Mouse (Mus musculus) cerebellum, postnatal 25 days (tissue): ENCODE results near the gene Oxsr1.
A peak's percentile ranks its signal among the peaks of the same experiment; 100 is the strongest.

Experiments used
- DNase-seq, 2 experiments: peaks; one replicate each; pipeline ENCODE4 v3.0.0; 2021; ENCODE audit warnings: mixed read lengths in 2 of 2

Oxsr1 gene

GRCm38 (mm10) chr9:119214601-119215000, 107.6 kb downstream of the Oxsr1 start:
- no peak for DNase-seq

DNA sequence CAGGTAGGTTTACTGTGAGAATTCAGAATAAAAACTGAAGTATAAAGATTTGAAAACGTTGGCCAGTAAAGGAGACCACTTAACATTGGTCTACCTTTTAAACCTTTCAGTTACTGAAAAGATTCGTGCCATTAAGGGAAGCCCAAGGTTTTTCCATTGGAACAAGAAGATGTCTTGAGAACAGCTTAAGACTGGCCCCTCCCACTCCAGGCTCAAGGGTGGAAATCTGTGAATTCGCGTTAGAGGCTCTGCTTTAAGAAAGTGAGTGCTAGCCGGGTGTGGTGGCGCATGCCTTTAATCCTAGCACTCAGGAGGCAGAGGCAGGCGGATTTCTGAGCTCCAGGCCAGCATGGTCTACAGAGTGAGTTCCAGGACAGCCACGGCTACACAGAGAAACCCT, 109.2 kb downstream of the Oxsr1 start:
- DNase-seq, result no peak

DNA sequence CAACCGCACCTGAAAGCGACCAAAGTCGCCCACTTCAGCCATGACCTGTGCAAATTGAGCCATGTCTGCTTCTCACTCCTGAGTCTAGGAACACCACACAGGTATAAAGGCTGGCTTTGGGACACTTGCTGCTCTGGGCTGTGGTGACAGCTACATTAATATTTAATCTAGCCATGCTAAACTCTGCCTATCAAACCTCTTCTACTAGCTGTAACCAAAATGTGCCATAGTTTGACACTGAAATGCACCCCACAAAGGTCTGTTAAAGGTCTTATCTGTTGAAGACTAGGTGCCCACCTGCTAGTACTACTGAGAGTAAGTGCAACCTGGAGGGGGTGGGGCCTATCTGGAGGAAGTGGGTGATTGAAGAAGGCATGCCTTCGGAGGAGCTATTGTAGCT, 113.2 kb downstream of the Oxsr1 start, which contains the start of gene Slc22a13:
TSS of gene Slc22a13 (minus strand) at position 101 of the 400 bp plus-strand sequence.
- no peak for DNase-seq

DNA sequence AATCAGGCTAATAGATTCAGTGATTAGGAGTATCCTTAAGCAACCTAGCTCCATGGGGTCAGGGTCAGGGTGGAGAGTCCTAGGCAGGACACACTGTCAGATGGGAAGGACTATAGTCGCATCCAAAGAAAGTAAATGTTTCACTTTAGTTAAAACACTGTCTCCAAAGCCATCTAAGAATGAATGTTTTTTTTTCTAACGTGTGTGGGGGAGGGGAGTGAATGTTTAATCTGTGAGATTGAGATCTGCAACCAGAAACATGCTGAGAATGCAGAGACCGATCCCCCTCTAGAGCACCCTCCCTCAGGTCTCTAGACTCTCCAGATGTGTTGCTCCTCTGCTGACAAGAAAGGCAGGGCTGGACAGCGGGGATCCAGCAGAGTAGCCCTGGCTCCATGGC, 115.1 kb downstream of the Oxsr1 start:
- DNase-seq, result no peak

- no peak for DNase-seq
Observed at GRCm38 (mm10) chr9:119206666-119207065, 115.6 kb downstream of the Oxsr1 start.

DNA sequence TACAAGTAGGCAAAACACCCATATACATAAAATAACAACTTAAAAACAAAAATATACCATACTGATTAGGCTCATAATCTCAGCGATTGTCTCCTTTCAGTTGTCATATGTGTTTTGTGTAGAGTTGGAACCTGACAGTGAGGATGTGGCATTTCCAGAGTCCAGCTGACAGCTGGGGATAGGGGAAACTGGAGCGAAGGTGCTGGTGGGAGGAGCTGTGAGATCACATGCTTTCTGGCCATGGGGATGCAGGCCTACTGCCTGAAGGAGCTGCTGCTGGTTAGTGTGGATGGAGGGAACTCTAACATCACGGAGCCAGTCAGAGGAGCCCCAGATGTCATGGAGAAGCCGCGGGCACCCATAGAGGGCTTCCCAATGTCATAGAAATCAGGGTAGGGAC, 116.5 kb downstream of the Oxsr1 start:
- DNase-seq, result no peak

GRCm38 (mm10) chr9:119203617-119204016, 118.6 kb downstream of the Oxsr1 start:
- no peak for DNase-seq

DNA sequence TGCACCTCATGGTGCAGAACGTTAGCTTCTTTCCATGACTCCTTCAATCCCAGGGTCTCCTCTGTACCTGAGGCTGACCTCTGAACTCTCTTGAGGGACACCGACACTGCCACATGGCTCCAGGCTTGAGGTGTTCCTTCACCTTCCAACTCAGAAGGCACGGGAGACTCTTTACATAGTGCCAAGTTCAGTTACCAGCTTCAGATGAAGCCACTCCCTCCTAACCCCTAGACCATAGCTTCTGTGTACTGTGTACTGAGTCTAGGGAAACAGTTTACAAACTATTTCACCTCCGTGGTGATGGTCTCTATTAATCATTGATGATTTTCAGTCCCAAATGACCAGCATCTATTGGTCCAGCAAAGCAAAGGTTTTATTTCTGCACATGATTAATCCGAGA, 120.6 kb downstream of the Oxsr1 start:
- no peak for DNase-seq

DNA sequence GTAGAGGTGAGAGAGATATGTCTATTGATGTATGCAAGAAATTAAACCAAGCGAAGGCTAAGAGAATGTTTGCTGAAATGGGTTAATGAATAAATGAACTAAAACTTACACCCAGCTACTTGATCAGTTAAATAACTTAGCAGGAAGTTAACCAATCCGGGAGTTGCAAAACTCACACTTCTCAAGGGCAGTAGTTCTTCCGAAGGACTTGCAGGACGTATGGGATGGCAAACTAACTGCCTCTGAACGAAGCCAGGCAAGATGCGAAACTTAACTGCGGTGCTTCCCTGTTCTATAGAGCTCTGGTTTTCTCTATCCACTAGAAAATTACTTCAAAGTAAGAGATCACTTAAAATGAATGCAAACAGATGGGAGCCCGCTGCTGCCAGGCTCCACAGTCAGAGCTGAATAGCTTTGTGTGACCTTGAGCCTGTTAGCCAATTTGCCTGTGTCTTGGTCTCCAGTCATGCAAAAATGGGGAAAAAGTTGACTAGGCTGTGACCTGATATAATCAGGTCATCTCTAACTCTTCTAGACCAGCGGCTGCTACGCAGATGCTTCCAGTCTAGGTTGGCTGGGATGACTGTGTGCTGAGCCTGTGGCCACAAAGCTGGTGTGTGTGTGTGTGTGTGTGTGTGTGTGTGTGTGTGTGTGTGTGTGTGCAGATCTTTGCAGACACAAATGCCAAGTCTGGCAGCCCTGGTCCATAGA, 122.9 kb downstream of the Oxsr1 start:
- DNase-seq, result no peak

DNA sequence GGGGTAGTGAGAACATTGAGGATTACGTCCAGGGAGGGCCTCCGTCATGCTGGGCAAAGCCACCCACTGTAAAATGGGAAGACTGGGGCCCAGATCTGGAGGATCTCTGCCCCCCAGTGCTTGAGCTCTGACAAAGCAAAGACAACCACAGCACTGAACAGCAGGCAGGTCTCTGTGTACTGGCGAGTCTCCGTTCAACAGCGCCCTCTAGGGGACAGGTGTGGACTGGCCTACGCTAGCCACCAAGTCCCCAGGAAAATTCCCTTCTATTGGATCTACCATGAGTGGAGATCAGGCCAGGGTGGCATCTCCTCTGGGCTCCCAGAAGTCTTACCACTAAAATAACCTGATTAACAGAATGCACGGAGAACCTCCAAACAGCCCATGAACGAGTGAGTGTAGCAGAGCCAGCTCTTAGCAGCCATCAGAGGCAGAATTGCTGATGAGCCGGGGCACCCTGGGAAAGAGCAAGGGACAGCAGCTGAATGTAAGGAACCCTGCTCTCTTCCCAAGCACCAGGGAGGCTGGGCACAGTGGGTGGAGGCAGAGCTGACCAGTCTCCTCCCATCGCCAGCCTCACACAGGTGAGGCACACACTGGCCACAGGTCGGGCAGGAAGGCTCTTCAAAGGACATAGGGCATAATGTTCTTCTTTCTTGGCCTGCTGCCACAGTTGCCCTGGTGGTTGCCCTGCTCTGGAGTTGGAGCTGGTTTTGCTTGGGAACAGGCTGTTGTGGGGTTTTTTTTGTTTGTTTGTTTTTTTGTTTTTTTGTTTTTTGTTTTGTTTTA, 129.8 kb downstream of the Oxsr1 start:
- peak; percentile 60 to 78 for DNase-seq
